Mouse (Mus musculus): ENCODE data around the gene Hmgn3.

Hmgn3 gene

DNA sequence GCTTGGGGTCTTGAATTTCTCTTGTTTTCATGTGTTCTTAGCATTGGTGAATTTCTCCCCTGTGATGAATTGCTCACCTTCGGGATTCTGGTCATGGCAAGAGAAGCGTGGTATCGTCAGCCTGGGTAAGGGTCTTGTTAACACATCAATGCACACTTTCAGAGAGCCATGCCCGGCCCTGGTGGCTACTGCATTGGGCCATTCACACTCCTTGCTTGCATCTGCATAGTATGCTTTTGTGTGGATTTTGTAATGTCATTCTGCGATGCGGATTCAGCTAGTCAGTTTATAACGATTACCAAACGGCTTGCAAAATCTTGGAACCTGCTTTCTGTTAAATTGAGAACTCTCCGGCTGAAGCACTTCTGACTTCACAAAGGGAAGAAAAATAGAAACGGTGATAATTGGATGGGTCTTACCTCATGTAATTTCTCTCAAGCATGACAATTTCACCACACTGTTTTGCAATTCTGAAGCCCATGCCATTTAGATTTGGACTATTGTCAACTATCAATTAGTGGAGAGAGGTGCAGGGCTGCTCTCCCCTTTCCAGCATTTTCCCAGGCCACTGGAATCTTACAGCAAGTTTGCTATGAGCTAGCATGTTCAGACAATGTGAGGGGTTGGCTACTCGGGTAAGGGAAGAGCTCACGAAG is 47.7 kb downstream of the Hmgn3 start:
- DNase-seq: no peak

GRCm38 (mm10) chr9:83097816-83098215 is 48.7 kb downstream of the Hmgn3 start:
- DNase-seq: peak; percentile 15 to 19

DNA sequence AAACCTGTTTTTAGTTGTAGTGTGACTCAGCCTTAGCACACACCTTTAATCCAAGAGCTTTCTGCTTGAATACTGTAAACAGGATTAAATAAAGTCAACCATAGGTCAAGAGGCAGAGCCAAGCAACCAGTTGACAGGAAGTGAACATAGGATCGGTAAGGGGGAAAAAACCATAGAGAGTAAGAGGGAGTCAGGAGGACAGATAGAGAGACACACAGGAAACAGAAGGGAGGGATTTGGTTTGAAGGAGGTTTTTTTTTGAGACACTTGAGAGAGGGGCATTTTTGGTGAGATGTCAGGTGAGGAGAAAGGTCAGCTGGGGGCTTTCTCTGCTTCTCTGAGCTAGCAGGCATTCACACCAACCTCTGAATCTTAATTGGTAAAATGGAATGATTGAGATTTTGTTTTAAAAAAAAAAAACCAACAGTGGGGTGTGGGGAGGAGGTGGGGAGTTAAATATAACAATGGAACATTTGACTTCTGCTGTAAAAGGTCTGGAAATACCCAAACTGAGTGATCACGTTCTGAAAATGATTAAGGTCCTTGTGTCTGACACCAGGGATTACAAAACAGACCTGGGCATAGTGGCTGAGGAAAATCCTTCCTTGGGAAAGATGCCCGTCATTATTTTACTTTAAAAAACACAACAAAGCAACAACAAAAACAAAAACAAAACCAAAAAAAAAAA is 51.7 kb downstream of the Hmgn3 start:
- DNase-seq: no peak

DNA sequence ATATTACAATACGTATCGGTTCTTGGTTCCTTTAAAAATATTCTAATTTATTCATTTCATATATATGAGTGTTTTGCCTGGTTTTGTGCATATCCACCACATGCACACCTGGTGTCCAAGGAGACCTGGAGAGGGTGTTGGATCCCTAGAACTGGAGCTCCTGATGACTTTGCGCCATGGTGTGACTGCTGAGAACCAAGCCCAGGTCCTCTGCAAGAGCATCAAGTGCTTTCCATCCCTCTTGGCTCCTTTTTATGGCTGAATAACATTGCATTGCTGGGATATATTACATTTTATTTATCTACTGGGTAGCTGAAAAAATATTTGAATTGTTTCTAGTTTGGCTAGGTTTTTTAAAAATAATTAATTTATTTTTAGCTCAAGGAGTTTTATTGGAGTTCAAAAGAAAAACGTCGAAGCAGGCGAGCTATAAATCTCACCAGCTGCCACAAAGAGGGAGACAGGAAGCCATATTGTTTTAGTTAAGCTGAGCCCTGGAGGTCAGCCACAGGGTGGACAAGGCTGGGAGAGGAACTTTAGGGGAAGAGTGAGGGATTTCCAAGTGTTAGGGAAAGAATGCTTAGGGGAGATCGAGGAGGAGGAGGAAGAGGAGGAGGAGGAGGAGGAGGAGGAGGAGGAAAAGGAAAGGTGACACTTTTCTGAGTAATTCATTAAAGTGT is 62.6 kb downstream of the Hmgn3 start:
- DNase-seq: no peak

DNA sequence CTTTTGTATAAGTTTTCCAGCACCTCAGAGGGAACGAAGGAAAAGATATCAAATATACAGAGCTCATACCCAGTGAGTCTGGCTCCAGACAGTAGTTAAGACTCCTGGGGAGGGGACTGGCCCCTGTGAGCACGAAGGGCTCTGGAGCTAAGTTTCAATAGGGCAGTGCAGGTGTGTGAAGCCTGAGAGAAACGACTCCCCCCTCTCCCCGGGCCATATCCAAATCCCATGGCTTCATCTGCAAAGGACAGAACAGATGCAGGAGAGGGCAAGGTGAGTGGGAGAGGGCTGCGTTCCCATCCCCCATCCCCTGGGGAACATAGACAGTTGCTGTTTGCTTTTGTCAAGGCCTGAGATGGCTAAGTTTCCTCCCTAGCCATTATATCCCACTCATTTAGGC is 63.4 kb downstream of the Hmgn3 start:
- DNase-seq: no peak

DNA sequence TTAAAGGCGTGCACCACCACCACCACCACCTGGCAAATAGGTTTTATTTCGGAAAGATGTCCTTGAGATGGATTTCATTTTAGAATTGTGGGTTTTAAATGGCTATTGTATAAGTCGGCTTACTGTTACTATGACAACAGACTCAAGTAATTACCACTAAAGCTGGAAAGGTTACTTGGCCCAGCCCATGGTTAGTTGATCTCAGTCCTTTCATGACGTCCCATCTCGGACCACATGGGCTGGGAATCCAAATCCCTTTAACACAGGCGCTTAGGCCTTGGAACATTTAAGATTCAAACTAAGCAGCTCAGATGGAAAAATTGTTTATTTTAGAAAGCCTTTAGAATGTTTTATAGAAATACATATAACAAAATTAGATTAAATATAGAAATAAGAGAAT is 64.2 kb downstream of the Hmgn3 start:
- no peak for DNase-seq

- no peak for DNase-seq
Observed at GRCm38 (mm10) chr9:83079724-83080123, 66.8 kb downstream of the Hmgn3 start.

GRCm38 (mm10) chr9:83068246-83068645 is 78.2 kb downstream of the Hmgn3 start:
- DNase-seq: no peak

DNA sequence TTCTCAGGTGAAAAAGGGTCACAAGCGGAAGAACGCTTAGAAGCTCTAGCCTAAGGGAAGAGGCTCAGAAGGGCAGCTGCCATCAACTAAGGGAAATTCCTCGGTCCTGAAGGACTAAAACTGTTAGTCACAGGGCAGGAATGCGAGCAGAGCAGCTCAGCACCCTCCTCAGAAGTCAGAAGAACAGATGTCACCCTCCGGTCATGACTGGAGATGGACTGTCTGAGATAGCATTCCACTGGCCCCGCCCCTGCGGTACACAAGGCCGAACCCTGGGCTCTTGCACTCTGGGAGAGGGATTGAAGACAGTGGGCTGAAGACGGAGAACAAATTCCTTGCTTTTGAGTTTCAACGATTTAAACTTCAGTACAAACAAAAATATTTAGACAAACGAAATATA is 85.2 kb downstream of the Hmgn3 start:
- no peak for DNase-seq

Data from cerebellum, postnatal 10 days (tissue).